Mouse (Mus musculus) lung, embryonic 16.5 days (tissue): ENCODE data around the gene Basp1. TPM values are rescaled to one million over a fixed set of nuclear protein-coding genes. Genes with fewer than 3 reads are reported as not detected.

Source experiments
- ATAC-seq: fragments of 200-750 bp; cut with Nextera tagmentation; 2 replicates; pipeline ENCODE4 v1.8.0; 2017; ENCODE audit warnings: low read depth, mild to moderate bottlenecking, moderate library complexity
- H3K27ac ChIP-seq: fragments of 300-500 bp; sonication (generic); 2 replicates; pipeline ENCODE4 v1.5.1; 2014; ENCODE audit warnings: mild to moderate bottlenecking, control low read depth, low read length
- H3K27me3 ChIP-seq: fragments of 300-500 bp; sonication (generic); 2 replicates; pipeline ENCODE4 v1.6.1; 2014; ENCODE audit warnings: low read depth, low read length, mixed read lengths; ENCODE audit not compliant: control insufficient read depth, insufficient read depth
- H3K36me3 ChIP-seq: fragments of 300-500 bp; sonication (generic); 2 replicates; pipeline ENCODE4 v1.6.1; 2014; ENCODE audit warnings: low read length; ENCODE audit not compliant: control insufficient read depth, insufficient read depth
- H3K4me1 ChIP-seq: fragments of 300-500 bp; sonication (generic); replicated peaks from 2 replicates; pipeline ENCODE4 v1.6.1; 2014; ENCODE audit warnings: low read length, mixed read lengths; ENCODE audit not compliant: control insufficient read depth, insufficient read depth
- H3K4me2 ChIP-seq: fragments of 300-500 bp; sonication (generic); 2 replicates; pipeline ENCODE4 v1.6.1; 2014; ENCODE audit warnings: low read depth, low read length, control low read depth
- H3K4me3 ChIP-seq: fragments of 300-500 bp; sonication (generic); 2 replicates; pipeline ENCODE4 v1.5.1; 2014; ENCODE audit warnings: mild to moderate bottlenecking, low read length, control low read depth
- H3K9ac ChIP-seq: fragments of 300-500 bp; sonication (generic); 2 replicates; pipeline ENCODE4 v1.6.1; 2014; ENCODE audit warnings: low read length, control low read depth
- H3K9me3 ChIP-seq: fragments of 300-500 bp; sonication (generic); 2 replicates; pipeline ENCODE4 v1.6.1; 2016; ENCODE audit warnings: low read length; ENCODE audit not compliant: control insufficient read depth
- WGBS: fragments of 180-500 bp; shearing (Covaris S2); extraction: QIAGEN DNeasy Blood & Tissue Kit; methylation state at CpG from one replicate; pipeline ENCODE4 v1.1.7; 2014; 5-methylcytosine and 5-hydroxymethylcytosine counted together
- polyA plus RNA-seq: library from polyadenylated mRNA; unstranded; fragments of >200 nt; fragmentation: Nextera tagmentation; extraction: Ambion mirVana; gene quantifications from 2 replicates; pipeline ENCODE4 v1.2.1, GENCODE M21; 2015

Basp1 gene
- polyA plus RNA-seq, 1 experiment from 2014 or later, result 13.0 TPM

- Histone ChIP-seq H3K9ac (no peak overlapping the region), H3K4me2 (peak overlapping the region; percentile 38), H3K4me3 (no peak overlapping the region), H3K9me3 (no peaks in the 10 kb centered on the region), H3K27ac (no peak overlapping the region), H3K36me3 (no peaks in the 10 kb centered on the region), H3K27me3 (no peaks in the 10 kb centered on the region), H3K4me1 (peaks cover 2% of the 10 kb centered on the region; the same call in 1 of the 2 replicates)
- WGBS, result 26% methylated on average over 8 of the region's 8 CpGs
- ATAC-seq, result no peak
Observed at GRCm38 (mm10) chr15:25446155-25446487, 32.6 kb upstream of the Basp1 start.

- H3K36me3 ChIP-seq, result no peaks in the 10 kb centered on the region
- no peak overlapping the region for H3K4me3 ChIP-seq
- H3K4me2 ChIP-seq, result peak overlapping the region; percentile 38
- 13% methylated on average over 17 of the region's 17 CpGs for WGBS
- peaks cover 2% of the 10 kb centered on the region; the same call in 1 of the 2 replicates for H3K4me1 ChIP-seq
- H3K9ac ChIP-seq, result no peak overlapping the region
- no peak overlapping the region for H3K27ac ChIP-seq
- no peaks in the 10 kb centered on the region for H3K27me3 ChIP-seq
- ATAC-seq, result peak; percentile 32; the same call in 1 of the 2 replicates
- no peaks in the 10 kb centered on the region for H3K9me3 ChIP-seq
Observed at GRCm38 (mm10) chr15:25445361-25446154, 32.0 kb upstream of the Basp1 start.

- Histone ChIP-seq H3K27ac (no peak overlapping the region), H3K27me3 (no peaks in the 10 kb centered on the region), H3K4me2 (no peak overlapping the region), H3K36me3 (no peaks in the 10 kb centered on the region), H3K9ac (no peak overlapping the region), H3K4me3 (no peak overlapping the region), H3K4me1 (peaks cover 2% of the 10 kb centered on the region; the same call in 1 of the 2 replicates), H3K9me3 (no peaks in the 10 kb centered on the region)
- 79% methylated on average over 10 of the region's 10 CpGs for WGBS
- ATAC-seq, result no peak
Observed at GRCm38 (mm10) chr15:25444208-25444607, 30.6 kb upstream of the Basp1 start.

GRCm38 (mm10) chr15:25443140-25443790 is 29.7 kb upstream of the Basp1 start:
- Histone ChIP-seq H3K36me3 (no peaks in the 10 kb centered on the region), H3K27ac (no peak overlapping the region), H3K4me2 (no peak overlapping the region), H3K9me3 (no peaks in the 10 kb centered on the region), H3K27me3 (no peaks in the 10 kb centered on the region), H3K9ac (no peak overlapping the region), H3K4me3 (no peak overlapping the region), H3K4me1 (peaks cover 2% of the 10 kb centered on the region; the same call in 1 of the 2 replicates)
- WGBS, result 78% methylated on average over 8 of the region's 8 CpGs
- ATAC-seq, result no peak

DNA sequence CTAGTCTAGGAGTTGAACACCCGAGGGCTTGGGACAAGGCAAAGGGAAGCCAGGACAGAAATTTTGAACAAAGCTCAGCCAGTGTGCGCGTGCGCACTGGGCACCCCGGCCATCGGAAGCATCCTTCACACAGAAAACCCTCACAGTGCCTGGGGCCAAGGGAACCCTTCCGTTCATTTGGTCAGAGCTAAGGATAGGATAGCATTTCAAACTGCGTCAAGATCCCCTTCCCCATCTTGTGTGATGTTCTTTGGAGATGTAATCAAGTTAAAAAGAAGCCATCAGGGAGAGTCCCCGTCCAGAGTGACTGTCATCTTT is 28.3 kb upstream of the Basp1 start:
- Histone ChIP-seq H3K4me1 (peaks cover 2% of the 10 kb centered on the region; the same call in 1 of the 2 replicates), H3K9me3 (no peaks in the 10 kb centered on the region), H3K36me3 (no peaks in the 10 kb centered on the region), H3K27ac (no peak overlapping the region), H3K27me3 (no peaks in the 10 kb centered on the region), H3K9ac (no peak overlapping the region), H3K4me2 (no peak overlapping the region), H3K4me3 (no peak overlapping the region)
- 88% methylated on average over 9 of the region's 9 CpGs for WGBS
- ATAC-seq, result no peak

DNA sequence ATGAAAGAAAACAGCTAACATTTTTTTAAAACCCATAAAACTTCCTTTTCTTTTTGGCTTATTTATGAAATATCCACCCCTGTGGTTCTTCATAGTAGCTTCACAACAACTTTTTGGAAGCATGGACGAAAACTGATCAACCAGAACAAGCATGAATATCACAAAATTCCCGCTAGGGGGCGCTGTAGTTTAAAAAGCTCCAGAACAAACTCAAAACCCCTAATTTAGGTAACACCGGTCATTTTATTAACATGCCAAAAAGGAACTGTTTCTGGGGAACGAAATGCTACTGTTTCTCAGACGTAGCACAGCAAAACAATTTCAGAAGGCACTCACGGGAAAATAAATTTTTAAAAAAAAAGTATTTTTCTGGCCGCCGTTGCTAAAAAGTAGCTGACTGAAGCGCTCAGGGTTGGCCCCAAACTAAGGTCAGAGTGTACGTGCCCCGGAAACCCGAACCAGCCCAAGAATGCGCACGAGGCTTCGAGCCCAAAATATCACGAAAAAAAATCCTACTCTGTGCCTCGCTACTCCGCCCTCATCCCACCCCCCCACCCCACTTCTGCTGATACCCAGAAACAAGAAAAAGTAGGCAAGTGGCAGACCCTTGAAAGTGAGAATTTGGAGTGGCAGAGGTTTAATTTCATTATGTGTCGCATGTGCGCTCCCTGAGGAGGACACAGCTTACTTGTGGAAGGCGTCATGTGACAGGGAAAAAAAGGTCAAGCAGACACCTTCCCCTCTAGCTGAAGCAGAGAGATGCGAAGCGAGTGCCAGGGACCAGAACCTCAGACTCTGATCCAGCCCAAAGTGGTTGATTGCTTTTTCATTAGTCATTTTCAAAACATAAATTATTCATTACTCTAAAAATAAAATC is 27.7 kb upstream of the Basp1 start:
- H3K4me2 ChIP-seq, result peak overlapping the region; percentile 57
- peak overlapping the region; percentile 28 for H3K4me3 ChIP-seq
- WGBS, result 11% methylated on average over 24 of the region's 24 CpGs
- H3K4me1 ChIP-seq, result peaks cover 2% of the 10 kb centered on the region; the same call in 1 of the 2 replicates
- no peak overlapping the region for H3K27ac ChIP-seq
- no peak overlapping the region for H3K9ac ChIP-seq
- H3K9me3 ChIP-seq, result no peaks in the 10 kb centered on the region
- H3K36me3 ChIP-seq, result no peaks in the 10 kb centered on the region
- peak; percentile 51 for ATAC-seq
- no peaks in the 10 kb centered on the region for H3K27me3 ChIP-seq

- H3K27me3 ChIP-seq, result no peaks in the 10 kb centered on the region
- no peak overlapping the region for H3K9ac ChIP-seq
- no peaks in the 10 kb centered on the region for H3K9me3 ChIP-seq
- no peaks in the 10 kb centered on the region for H3K36me3 ChIP-seq
- H3K4me3 ChIP-seq, result no peak overlapping the region
- no peak overlapping the region for H3K27ac ChIP-seq
- ATAC-seq, result no peak
- 80% methylated on average over 8 of the region's 8 CpGs for WGBS
- no peaks in the 10 kb centered on the region; the same call in 1 of the 2 replicates for H3K4me1 ChIP-seq
- H3K4me2 ChIP-seq, result no peak overlapping the region
Observed at GRCm38 (mm10) chr15:25440317-25440716, 26.8 kb upstream of the Basp1 start.

DNA sequence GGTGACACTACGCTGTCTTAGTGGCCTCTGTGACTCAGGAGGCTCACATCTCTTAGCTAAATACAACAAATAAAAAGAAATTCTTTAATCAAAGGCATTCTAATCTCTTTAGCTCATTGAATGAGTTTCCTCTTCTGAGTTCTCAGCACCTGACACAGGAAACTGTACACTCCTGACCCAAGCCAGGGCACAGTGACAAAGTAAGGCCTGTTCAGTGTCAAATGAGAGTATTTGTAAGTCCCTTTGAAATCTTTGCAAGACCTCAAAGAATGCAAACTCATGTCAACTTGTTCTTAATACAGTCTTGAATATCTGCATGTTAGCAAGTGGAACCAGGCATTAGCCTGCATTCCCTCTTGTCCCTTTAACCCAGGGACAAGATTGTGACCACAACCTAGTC is 18.8 kb upstream of the Basp1 start:
- H3K4me1 ChIP-seq, result no peaks in the 10 kb centered on the region
- H3K27me3 ChIP-seq, result no peaks in the 10 kb centered on the region
- H3K9ac ChIP-seq, result no peak overlapping the region
- no peak for ATAC-seq
- no peaks in the 10 kb centered on the region for H3K9me3 ChIP-seq
- H3K4me3 ChIP-seq, result no peak overlapping the region
- WGBS, result 65% methylated on average over 1 of the region's 1 CpGs
- no peaks in the 10 kb centered on the region for H3K36me3 ChIP-seq
- no peak overlapping the region for H3K27ac ChIP-seq
- no peak overlapping the region for H3K4me2 ChIP-seq

DNA sequence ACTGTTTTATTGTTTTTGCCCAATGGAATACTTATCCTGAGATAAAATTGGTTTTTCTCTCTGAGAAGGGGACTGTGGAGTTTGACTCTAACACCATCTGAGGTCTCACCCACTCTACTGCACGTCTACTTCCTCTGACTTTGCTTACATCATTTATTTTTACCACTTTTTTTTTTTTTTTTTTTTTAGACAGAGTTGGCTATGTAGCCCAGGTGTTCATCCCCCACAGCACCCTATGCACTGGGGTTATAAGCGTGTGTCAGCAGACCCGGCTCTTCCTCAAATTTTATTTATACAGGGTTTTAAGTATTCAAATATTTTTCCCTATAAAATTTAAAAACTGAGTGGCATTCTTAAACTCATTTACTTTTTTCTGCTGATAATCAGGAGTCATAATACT is 16.6 kb upstream of the Basp1 start:
- ATAC-seq, result no peak
- H3K36me3 ChIP-seq, result no peaks in the 10 kb centered on the region
- H3K4me1 ChIP-seq, result no peaks in the 10 kb centered on the region
- H3K4me2 ChIP-seq, result no peak overlapping the region
- 65% methylated on average over 3 of the region's 3 CpGs for WGBS
- H3K4me3 ChIP-seq, result no peak overlapping the region
- H3K9me3 ChIP-seq, result no peaks in the 10 kb centered on the region
- H3K27ac ChIP-seq, result no peak overlapping the region
- no peak overlapping the region for H3K9ac ChIP-seq
- H3K27me3 ChIP-seq, result no peaks in the 10 kb centered on the region
